Mouse (Mus musculus) megakaryocyte, embryonic 14.5 days (primary cell): ENCODE results near the gene Plekhh2.

ENCODE experiments used
- FLI1 ChIP-seq: IDR thresholded peaks from 2 replicates; pipeline ENCODE4 v1.6.1; 2012; ENCODE audit warnings: low read length, inconsistent platforms, mixed read lengths
- GATA1 ChIP-seq: IDR thresholded peaks from 3 replicates; pipeline ENCODE4 v1.6.1; 2012; ENCODE audit warnings: mixed read lengths, low read length, inconsistent platforms, borderline replicate concordance

DNA sequence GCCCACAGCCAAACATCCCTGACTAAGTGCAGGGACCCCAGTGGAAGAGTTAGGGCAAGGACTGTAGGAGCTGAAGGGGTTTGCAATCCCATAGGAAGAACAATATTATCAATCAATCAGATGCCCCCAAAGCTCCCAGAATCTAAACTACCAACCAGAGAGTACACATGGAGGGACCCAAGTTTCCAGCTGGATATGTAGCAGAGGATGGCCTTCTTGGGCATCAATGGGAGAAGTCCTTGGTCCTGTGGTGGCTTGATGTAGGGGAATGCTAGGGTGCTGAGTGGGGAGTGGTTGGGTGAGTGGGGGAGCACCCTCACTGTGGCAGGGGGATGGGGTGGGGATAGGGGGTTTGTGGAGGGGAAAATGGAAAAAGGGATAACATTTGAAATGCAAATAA is 8.4 kb downstream of the Plekhh2 start:
- TF ChIP-seq GATA1 (no peak), FLI1 (no peak)
